Mouse (Mus musculus): ENCODE results near the gene Hnrnpu. TPM values are rescaled to one million over a fixed set of nuclear protein-coding genes. Genes with fewer than 3 reads are reported as not detected.
A peak's percentile ranks its signal among the peaks of the same experiment; 100 is the strongest.
"Not testable (repeated sequence)": the region's sequence is repeated elsewhere in the genome, so short reads cannot be mapped to it uniquely, and the experiment has no call there.

Gene Hnrnpu
- total and polyA plus RNA-seq, 2 experiments from 2014 or later: 161 to 177 TPM

DNA sequence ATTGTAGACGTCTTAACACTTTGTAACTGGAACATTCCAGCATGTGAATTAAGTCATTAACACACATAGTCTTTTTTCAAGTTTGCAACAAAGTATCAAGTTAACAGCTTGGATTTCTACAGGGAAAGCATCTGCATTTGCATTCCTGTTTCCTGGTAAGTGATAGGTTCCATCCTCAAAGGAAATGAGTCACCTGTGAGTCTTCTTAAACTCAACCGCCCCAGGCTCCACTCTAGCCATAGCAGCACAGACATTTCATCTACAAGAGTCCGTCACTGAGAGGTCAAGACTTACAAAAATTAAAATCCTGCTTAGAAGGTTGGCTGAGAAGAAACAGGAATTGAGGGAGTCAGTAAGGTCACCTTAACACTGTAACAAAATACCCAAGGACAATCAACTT, 45.9 kb downstream of the Hnrnpu start:
- DNase-seq (ENCODE audit: low spot score): no peak
- Histone ChIP-seq H3K27me3 (ENCODE audit: insufficient read depth, low read length) (no peaks in the 10 kb centered on the region), H3K4me3 (ENCODE audit: low read depth, low read length) (no peak overlapping the region), H3K27ac (ENCODE audit: low read depth, low read length) (no peak overlapping the region), H3K9ac (replicated peaks; ENCODE audit: low read length, poor library complexity, severe bottlenecking) (no peak overlapping the region), H3K9me3 (ENCODE audit: low read length) (no peaks in the 10 kb centered on the region), H3K36me3 (ENCODE audit: insufficient read depth, low read length) (no peaks in the 10 kb centered on the region), H3K4me1 (ENCODE audit: insufficient read depth, low read length) (no peaks in the 10 kb centered on the region), H3K4me2 (ENCODE audit: low read depth, low read length, poor library complexity, severe bottlenecking) (no peak overlapping the region)
- WGBS: 88% methylated on average over 3 of the region's 3 CpGs
- ATAC-seq (ENCODE audit: low FRiP score): no peak
- no peak for TF ChIP-seq CTCF (IDR thresholded peaks at IDR 0.05)

DNA sequence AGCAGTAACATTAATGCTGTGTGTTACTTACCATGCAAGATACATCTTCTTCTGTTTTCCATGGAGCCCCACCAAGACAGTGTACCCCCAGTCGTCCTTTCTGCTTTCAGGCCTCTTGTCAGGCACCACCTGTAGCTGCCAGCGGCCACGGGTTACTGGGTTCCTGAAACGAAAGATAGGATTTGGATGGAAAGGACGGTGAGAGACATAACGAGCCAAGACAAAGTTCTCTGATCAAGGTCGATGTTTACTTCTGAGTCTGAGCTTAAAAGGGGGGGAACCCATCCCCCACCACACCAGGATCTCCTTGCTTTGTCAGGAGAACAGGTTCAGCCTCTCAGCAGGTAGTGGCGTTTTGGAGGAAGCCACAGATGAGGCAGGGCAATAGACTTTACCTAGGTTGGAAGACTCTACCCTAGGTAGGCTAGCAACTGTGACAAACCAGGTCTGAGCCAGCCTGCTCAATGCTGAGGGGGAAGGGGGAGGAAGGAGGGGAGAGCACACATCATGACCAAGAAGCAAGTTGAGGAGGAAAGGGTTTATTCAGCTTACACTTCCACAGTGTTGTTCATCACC, 49.9 kb downstream of the Hnrnpu start:
- Histone ChIP-seq H3K4me2 (ENCODE audit: low read depth, low read length, poor library complexity, severe bottlenecking) (no peak overlapping the region), H3K4me3 (ENCODE audit: low read depth, low read length) (no peak overlapping the region), H3K4me1 (ENCODE audit: insufficient read depth, low read length) (no peaks in the 10 kb centered on the region), H3K9ac (replicated peaks; ENCODE audit: low read length, poor library complexity, severe bottlenecking) (no peak overlapping the region), H3K27me3 (ENCODE audit: insufficient read depth, low read length) (no peaks in the 10 kb centered on the region), H3K27ac (ENCODE audit: low read depth, low read length) (no peak overlapping the region), H3K36me3 (ENCODE audit: insufficient read depth, low read length) (no peaks in the 10 kb centered on the region), H3K9me3 (ENCODE audit: low read length) (no peaks in the 10 kb centered on the region)
- TF ChIP-seq CTCF (IDR thresholded peaks at IDR 0.05): no peak
- DNase-seq (ENCODE audit: low spot score): no peak
- 60% methylated on average over 8 of the region's 8 CpGs for WGBS
- ATAC-seq (ENCODE audit: low FRiP score): no peak

DNA sequence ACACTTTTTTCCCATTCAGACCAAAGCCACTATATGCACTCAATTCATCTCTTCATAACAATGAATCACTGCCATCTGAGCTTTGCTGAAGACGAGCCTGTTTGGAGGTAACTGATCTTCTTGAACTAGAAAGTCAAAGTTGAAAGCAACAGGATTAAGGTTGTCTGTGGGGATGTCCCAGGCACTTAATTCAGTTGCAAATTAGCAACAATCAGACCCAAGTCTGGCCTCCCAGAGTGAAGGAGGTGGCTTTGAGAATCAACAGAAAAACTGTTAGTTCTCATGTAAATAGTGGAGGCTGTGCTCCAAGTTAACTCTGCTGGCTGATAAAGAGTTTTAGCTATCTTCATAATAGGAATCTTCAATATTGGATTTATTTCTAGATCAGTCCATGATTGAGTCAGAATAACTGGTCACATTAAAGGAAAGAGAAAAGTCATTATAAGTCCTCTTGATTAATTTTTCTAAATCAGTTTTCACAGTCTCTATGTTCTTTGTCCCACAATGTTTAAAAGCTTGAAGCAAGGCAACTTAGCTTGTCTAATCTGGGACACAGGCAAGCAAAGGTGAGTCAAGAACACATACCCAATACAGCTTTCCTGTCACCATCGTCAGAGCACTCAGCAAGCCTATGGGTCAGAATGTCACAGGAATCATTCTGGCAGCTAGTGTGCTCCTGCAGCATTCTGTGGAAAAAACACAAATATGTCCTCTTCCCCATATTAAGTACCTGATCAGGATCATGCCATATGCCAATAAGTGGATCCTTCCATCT, 53.5 kb downstream of the Hnrnpu start:
- ATAC-seq (ENCODE audit: low FRiP score) (no peak), DNase-seq (ENCODE audit: low spot score) (no peak)
- WGBS: 55% methylated on average over 2 of the region's 2 CpGs
- Histone ChIP-seq H3K36me3 (ENCODE audit: insufficient read depth, low read length) (no peaks in the 10 kb centered on the region), H3K4me1 (ENCODE audit: insufficient read depth, low read length) (no peaks in the 10 kb centered on the region), H3K4me2 (ENCODE audit: low read depth, low read length, poor library complexity, severe bottlenecking) (no peak overlapping the region), H3K27me3 (ENCODE audit: insufficient read depth, low read length) (no peaks in the 10 kb centered on the region), H3K27ac (ENCODE audit: low read depth, low read length) (no peak overlapping the region), H3K9me3 (ENCODE audit: low read length) (no peaks in the 10 kb centered on the region), H3K9ac (replicated peaks; ENCODE audit: low read length, poor library complexity, severe bottlenecking) (no peak overlapping the region), H3K4me3 (ENCODE audit: low read depth, low read length) (no peak overlapping the region)
- TF ChIP-seq CTCF (IDR thresholded peaks at IDR 0.05): no peak

DNA sequence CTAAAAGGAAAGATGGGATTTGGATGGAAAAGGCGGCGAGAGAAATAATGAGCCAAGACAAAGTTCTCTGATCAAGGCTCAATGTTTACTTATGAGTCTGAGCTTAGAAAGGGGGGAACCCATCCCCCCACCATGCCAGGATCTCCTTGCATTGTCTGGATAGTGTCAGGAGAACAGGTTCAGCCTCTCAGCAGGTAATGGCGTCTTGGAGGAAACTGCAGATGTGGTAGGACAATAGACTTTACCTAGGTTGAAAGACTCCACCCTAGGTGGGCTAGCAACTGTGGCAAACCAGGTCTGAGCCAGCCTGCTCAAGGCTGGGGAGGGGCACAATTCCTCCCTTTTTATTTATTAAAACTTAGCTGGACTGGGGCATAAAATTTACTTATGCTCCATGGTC, 54.3 kb downstream of the Hnrnpu start:
- H3K9ac ChIP-seq (replicated peaks; ENCODE audit: low read length, poor library complexity, severe bottlenecking); H3K4me1 ChIP-seq (ENCODE audit: insufficient read depth, low read length); H3K4me2 ChIP-seq (ENCODE audit: low read depth, low read length, poor library complexity, severe bottlenecking); H3K27me3 ChIP-seq (ENCODE audit: insufficient read depth, low read length); H3K9me3 ChIP-seq (ENCODE audit: low read length); DNase-seq (ENCODE audit: low spot score); H3K27ac ChIP-seq (ENCODE audit: low read depth, low read length); H3K36me3 ChIP-seq (ENCODE audit: insufficient read depth, low read length); H3K4me3 ChIP-seq (ENCODE audit: low read depth, low read length); ATAC-seq (ENCODE audit: low FRiP score): not testable (repeated sequence)
- WGBS: 84% methylated on average over 3 of the region's 3 CpGs

DNA sequence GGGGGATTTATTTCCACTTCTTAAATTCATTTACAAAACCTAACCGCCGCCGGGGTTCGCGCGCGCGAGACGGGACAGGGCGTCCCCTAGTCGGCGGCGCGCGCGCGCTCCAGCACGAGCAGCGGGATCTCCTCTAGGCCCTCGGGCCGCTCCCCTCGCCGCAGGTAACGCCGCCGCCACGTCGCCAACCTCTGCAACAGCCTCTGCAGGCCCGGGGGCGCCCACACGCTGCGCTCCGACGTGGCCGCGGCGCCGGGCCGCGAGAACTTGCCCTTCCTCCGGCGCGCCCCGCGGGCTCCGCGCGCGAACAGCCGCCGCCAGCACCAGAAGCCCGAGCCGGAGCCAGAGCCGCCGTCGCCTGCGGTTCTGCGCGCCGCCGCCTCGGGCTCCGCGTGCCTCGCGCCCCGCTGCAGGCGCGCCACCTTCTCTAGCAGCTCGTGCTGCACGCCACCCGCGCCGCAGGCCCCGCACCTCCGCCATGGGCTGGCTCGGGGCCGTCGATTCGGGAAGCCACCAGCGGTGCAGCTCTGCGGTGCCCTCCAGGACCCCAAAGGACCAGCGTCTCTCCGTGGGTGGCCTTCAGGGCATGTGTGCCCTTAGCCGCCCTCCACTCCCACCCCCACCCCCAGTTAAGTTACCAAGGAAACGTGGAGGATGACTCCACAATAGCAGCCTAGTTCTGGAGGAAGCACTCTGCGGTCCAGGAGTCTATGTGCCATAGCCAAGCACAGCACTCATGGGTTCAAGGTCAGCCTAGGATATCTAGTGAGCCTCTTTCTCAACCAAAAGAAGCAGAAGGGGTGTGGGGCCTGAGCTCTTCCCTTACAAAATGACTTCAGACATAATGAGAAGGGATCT, 61.3 kb downstream of the Hnrnpu start:
- WGBS: under 1% methylated on average over 62 of the region's 87 CpGs
- Histone ChIP-seq H3K4me2 (ENCODE audit: low read depth, low read length, poor library complexity, severe bottlenecking) (peak overlapping the region; percentile 75), H3K9me3 (ENCODE audit: low read length) (no peaks in the 10 kb centered on the region), H3K9ac (replicated peaks; ENCODE audit: low read length, poor library complexity, severe bottlenecking) (peak overlapping the region; percentile 84), H3K36me3 (ENCODE audit: insufficient read depth, low read length) (no peaks in the 10 kb centered on the region), H3K27ac (ENCODE audit: low read depth, low read length) (peak overlapping the region; percentile 90), H3K4me3 (ENCODE audit: low read depth, low read length) (peak overlapping the region; percentile 55), H3K4me1 (ENCODE audit: insufficient read depth, low read length) (no peaks in the 10 kb centered on the region), H3K27me3 (ENCODE audit: insufficient read depth, low read length) (no peaks in the 10 kb centered on the region)
- DNase-seq (ENCODE audit: low spot score) (peak; percentile 81), ATAC-seq (ENCODE audit: low FRiP score) (peak; percentile 91)
- TF ChIP-seq CTCF (IDR thresholded peaks at IDR 0.05): no peak

DNA sequence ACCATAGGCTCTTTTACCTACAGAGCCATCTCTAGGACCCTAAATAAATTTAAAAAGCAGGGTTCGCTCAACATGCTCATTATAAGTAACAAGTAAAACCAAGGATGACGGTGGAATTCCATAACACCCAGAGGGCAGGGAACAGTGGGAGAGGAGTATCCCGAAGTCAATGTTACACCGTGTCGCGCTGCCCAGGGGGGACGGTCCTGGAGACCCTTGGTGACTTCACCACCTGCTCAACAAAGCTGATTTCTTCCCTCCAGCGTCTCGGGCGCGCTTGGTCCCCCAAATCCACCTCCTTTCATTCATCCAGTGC, 61.9 kb downstream of the Hnrnpu start:
- 9% methylated on average over 11 of the region's 11 CpGs for WGBS
- Histone ChIP-seq H3K9me3 (ENCODE audit: low read length) (no peaks in the 10 kb centered on the region), H3K4me1 (ENCODE audit: insufficient read depth, low read length) (no peaks in the 10 kb centered on the region), H3K36me3 (ENCODE audit: insufficient read depth, low read length) (no peaks in the 10 kb centered on the region), H3K4me2 (ENCODE audit: low read depth, low read length, poor library complexity, severe bottlenecking) (peak overlapping the region; percentile 75), H3K27ac (ENCODE audit: low read depth, low read length) (peak overlapping the region; percentile 90), H3K4me3 (ENCODE audit: low read depth, low read length) (peak overlapping the region; percentile 55), H3K27me3 (ENCODE audit: insufficient read depth, low read length) (no peaks in the 10 kb centered on the region), H3K9ac (replicated peaks; ENCODE audit: low read length, poor library complexity, severe bottlenecking) (peak overlapping the region; percentile 84)
- TF ChIP-seq CTCF (IDR thresholded peaks at IDR 0.05): no peak
- ATAC-seq (ENCODE audit: low FRiP score): peak; percentile 41; the same call in 1 of the 2 replicates
- DNase-seq (ENCODE audit: low spot score): no peak
